Mouse (Mus musculus): ENCODE data around the gene Sema3f.

Sema3f gene

GRCm38 (mm10) chr9:107709697-107710483 is at the start of gene Sema3f:
Gene Sema3f (minus strand): TSS chr9:107710475.
- peak; percentile 90 for DNase-seq (ENCODE audit: low read depth, low spot score)

- DNase-seq (ENCODE audit: low read depth, low spot score): no peak
These were observed 49.3 kb upstream of the Sema3f start for GRCm38 (mm10) chr9:107759593-107759992.

- DNase-seq (ENCODE audit: low read depth, low spot score): no peak
These were observed 40.1 kb upstream of the Sema3f start for GRCm38 (mm10) chr9:107750378-107750777.

- no peak for DNase-seq (ENCODE audit: low read depth, low spot score)
These were observed 37.8 kb upstream of the Sema3f start for GRCm38 (mm10) chr9:107748063-107748462.

- DNase-seq (ENCODE audit: low read depth, low spot score): no peak
These were observed 37.0 kb upstream of the Sema3f start for GRCm38 (mm10) chr9:107747310-107747709.

GRCm38 (mm10) chr9:107746679-107747078 is 36.4 kb upstream of the Sema3f start:
- DNase-seq (ENCODE audit: low read depth, low spot score): peak; percentile 54

- no peak for DNase-seq (ENCODE audit: low read depth, low spot score)
These were observed 33.8 kb upstream of the Sema3f start for GRCm38 (mm10) chr9:107744061-107744460.

- peak; percentile 61 for DNase-seq (ENCODE audit: low read depth, low spot score)
These were observed 28.5 kb upstream of the Sema3f start for GRCm38 (mm10) chr9:107738841-107739202.

GRCm38 (mm10) chr9:107738020-107738840 is 28.0 kb upstream of the Sema3f start:
- DNase-seq (ENCODE audit: low read depth, low spot score): peak; percentile 89

- no peak for DNase-seq (ENCODE audit: low read depth, low spot score)
These were observed 25.9 kb upstream of the Sema3f start for GRCm38 (mm10) chr9:107736185-107736485.

GRCm38 (mm10) chr9:107735356-107736184 is 25.3 kb upstream of the Sema3f start:
- no peak for DNase-seq (ENCODE audit: low read depth, low spot score)

GRCm38 (mm10) chr9:107734567-107734971 is 24.3 kb upstream of the Sema3f start:
- DNase-seq (ENCODE audit: low read depth, low spot score): no peak

- no peak for DNase-seq (ENCODE audit: low read depth, low spot score)
These were observed 19.4 kb upstream of the Sema3f start for GRCm38 (mm10) chr9:107729709-107730108.

GRCm38 (mm10) chr9:107728919-107729670 is 18.8 kb upstream of the Sema3f start:
- no peak for DNase-seq (ENCODE audit: low read depth, low spot score)

- DNase-seq (ENCODE audit: low read depth, low spot score): no peak
These were observed 16.8 kb upstream of the Sema3f start for GRCm38 (mm10) chr9:107727041-107727440.

GRCm38 (mm10) chr9:107724796-107725195 is 14.5 kb upstream of the Sema3f start:
- no peak for DNase-seq (ENCODE audit: low read depth, low spot score)

GRCm38 (mm10) chr9:107723794-107724531 is 13.7 kb upstream of the Sema3f start:
- peak; percentile 52 for DNase-seq (ENCODE audit: low read depth, low spot score)

GRCm38 (mm10) chr9:107723292-107723691 is 13.0 kb upstream of the Sema3f start:
- DNase-seq (ENCODE audit: low read depth, low spot score): no peak

- DNase-seq (ENCODE audit: low read depth, low spot score): no peak
These were observed 8.7 kb upstream of the Sema3f start for GRCm38 (mm10) chr9:107718781-107719540.

GRCm38 (mm10) chr9:107716951-107717350 is 6.7 kb upstream of the Sema3f start:
- DNase-seq (ENCODE audit: low read depth, low spot score): no peak

Measured in ZHBTc4 (cell line).